Mouse (Mus musculus) ES-E14 (cell line): ENCODE data around the gene St7l.

Experiments
- CHD2 ChIP-seq: IDR thresholded peaks from 2 replicates; pipeline ENCODE4 v1.6.1; 2014; ENCODE audit warnings: mild to moderate bottlenecking, low read depth, low read length, inconsistent platforms
- MAFK ChIP-seq: IDR thresholded peaks from 2 replicates; pipeline ENCODE4 v1.6.1; 2014; ENCODE audit warnings: mild to moderate bottlenecking, low read depth, low read length, inconsistent platforms; ENCODE audit not compliant: insufficient read depth
- ZC3H11A ChIP-seq: IDR thresholded peaks from 2 replicates; pipeline ENCODE4 v1.6.1; 2012; ENCODE audit warnings: low read depth, mild to moderate bottlenecking, inconsistent platforms, low read length, borderline replicate concordance
- ZNF384 ChIP-seq: IDR thresholded peaks from 2 replicates; pipeline ENCODE4 v1.6.1; 2012; ENCODE audit warnings: low read depth, low read length, inconsistent platforms

GRCm38 (mm10) chr3:104817481-104817990 lies 46.3 kb upstream of the St7l start:
- TF ChIP-seq ZC3H11A: no peak
- no peak for TF ChIP-seq ZNF384
- no peak for TF ChIP-seq CHD2
- TF ChIP-seq MAFK: no peak
